Mouse (Mus musculus): Measurements from ENCODE around the gene Pdcd11. TPM values are rescaled to one million over a fixed set of nuclear protein-coding genes. Genes with fewer than 3 reads are reported as not detected.
"Not testable (repeated sequence)": the region's sequence is repeated elsewhere in the genome, so short reads cannot be mapped to it uniquely, and the experiment has no call there.

The Pdcd11 gene
- polyA plus RNA-seq, 1 experiment: 16.6 TPM

- no peak for DNase-seq
- Histone ChIP-seq H3K27me3 (ENCODE audit: control insufficient read depth, insufficient read depth, low read length) (no peaks in the 10 kb centered on the region), H3K27ac (ENCODE audit: insufficient read depth, low read length) (no peak overlapping the region), H3K4me3 (replicated peaks; ENCODE audit: insufficient read depth, low read depth, low read length) (no peak overlapping the region), H3K4me1 (ENCODE audit: control insufficient read depth, insufficient read depth, low read length) (no peaks in the 10 kb centered on the region)
- no peak for TF ChIP-seq POLR2A (IDR thresholded peaks at IDR 0.05; ENCODE audit: borderline replicate concordance, insufficient read depth, low read length)
- no peak for TF ChIP-seq CTCF (IDR thresholded peaks at IDR 0.05; ENCODE audit: borderline replicate concordance, insufficient read depth, low read depth, low read length)
- 94% methylated on average over 15 of the region's 15 CpGs for WGBS
Observed at GRCm38 (mm10) chr19:47130551-47131125, 40.1 kb downstream of the Pdcd11 start.

- 90% methylated on average over 7 of the region's 7 CpGs for WGBS
- Histone ChIP-seq H3K27me3 (ENCODE audit: control insufficient read depth, insufficient read depth, low read length) (no peaks in the 10 kb centered on the region), H3K4me3 (replicated peaks; ENCODE audit: insufficient read depth, low read depth, low read length) (no peak overlapping the region), H3K4me1 (ENCODE audit: control insufficient read depth, insufficient read depth, low read length) (peaks cover 7% of the 10 kb centered on the region; the same call in 1 of the 2 replicates), H3K27ac (ENCODE audit: insufficient read depth, low read length) (no peak overlapping the region)
- no peak for TF ChIP-seq POLR2A (IDR thresholded peaks at IDR 0.05; ENCODE audit: borderline replicate concordance, insufficient read depth, low read length)
- TF ChIP-seq CTCF (IDR thresholded peaks at IDR 0.05; ENCODE audit: borderline replicate concordance, insufficient read depth, low read depth, low read length): no peak
- DNase-seq: no peak
Observed at GRCm38 (mm10) chr19:47133161-47133560, 42.6 kb downstream of the Pdcd11 start.

- H3K27me3 ChIP-seq (ENCODE audit: control insufficient read depth, insufficient read depth, low read length): no peaks in the 10 kb centered on the region
- no peak overlapping the region for H3K4me3 ChIP-seq (replicated peaks; ENCODE audit: insufficient read depth, low read depth, low read length)
- DNase-seq: no peak
- peaks cover 7% of the 10 kb centered on the region; the same call in 1 of the 2 replicates for H3K4me1 ChIP-seq (ENCODE audit: control insufficient read depth, insufficient read depth, low read length)
- no peak overlapping the region for H3K27ac ChIP-seq (ENCODE audit: insufficient read depth, low read length)
- WGBS: 91% methylated on average over 17 of the region's 17 CpGs
- TF ChIP-seq CTCF (IDR thresholded peaks at IDR 0.05; ENCODE audit: borderline replicate concordance, insufficient read depth, low read depth, low read length): no peak
- no peak for TF ChIP-seq POLR2A (IDR thresholded peaks at IDR 0.05; ENCODE audit: borderline replicate concordance, insufficient read depth, low read length)
Observed at GRCm38 (mm10) chr19:47135568-47135967, 45.0 kb downstream of the Pdcd11 start.

- Histone ChIP-seq H3K4me3 (replicated peaks; ENCODE audit: insufficient read depth, low read depth, low read length) (no peak overlapping the region), H3K27me3 (ENCODE audit: control insufficient read depth, insufficient read depth, low read length) (no peaks in the 10 kb centered on the region), H3K4me1 (ENCODE audit: control insufficient read depth, insufficient read depth, low read length) (peaks cover 7% of the 10 kb centered on the region; the same call in 1 of the 2 replicates), H3K27ac (ENCODE audit: insufficient read depth, low read length) (no peak overlapping the region)
- TF ChIP-seq POLR2A (IDR thresholded peaks at IDR 0.05; ENCODE audit: borderline replicate concordance, insufficient read depth, low read length) (no peak), CTCF (IDR thresholded peaks at IDR 0.05; ENCODE audit: borderline replicate concordance, insufficient read depth, low read depth, low read length) (no peak)
- WGBS: 81% methylated on average over 5 of the region's 5 CpGs
- DNase-seq: no peak
Observed at GRCm38 (mm10) chr19:47136170-47136569, 45.6 kb downstream of the Pdcd11 start.

- TF ChIP-seq CTCF (IDR thresholded peaks at IDR 0.05; ENCODE audit: borderline replicate concordance, insufficient read depth, low read depth, low read length): no peak
- no peak for TF ChIP-seq POLR2A (IDR thresholded peaks at IDR 0.05; ENCODE audit: borderline replicate concordance, insufficient read depth, low read length)
- Histone ChIP-seq H3K4me1 (ENCODE audit: control insufficient read depth, insufficient read depth, low read length) (peaks cover 7% of the 10 kb centered on the region; the same call in 1 of the 2 replicates), H3K27me3 (ENCODE audit: control insufficient read depth, insufficient read depth, low read length) (no peaks in the 10 kb centered on the region), H3K4me3 (replicated peaks; ENCODE audit: insufficient read depth, low read depth, low read length) (no peak overlapping the region), H3K27ac (ENCODE audit: insufficient read depth, low read length) (no peak overlapping the region)
- 28% methylated on average over 6 of the region's 6 CpGs for WGBS
- DNase-seq: peak in 1 of 2 experiments; percentile 33
Observed at GRCm38 (mm10) chr19:47137051-47137581, 46.5 kb downstream of the Pdcd11 start.

GRCm38 (mm10) chr19:47137771-47138421 lies 47.3 kb downstream of the Pdcd11 start, which contains the start of gene Calhm2:
TSS of gene Calhm2 (minus strand) at chr19:47138294.
- no peak within 1 kb of the TSS for H3K27ac ChIP-seq (ENCODE audit: insufficient read depth, low read length)
- no peaks in the 10 kb centered on the region for H3K27me3 ChIP-seq (ENCODE audit: control insufficient read depth, insufficient read depth, low read length)
- no peak for DNase-seq
- WGBS: 27% methylated on average over 28 of the region's 28 CpGs
- peaks cover 7% of the 10 kb centered on the region; the same call in 1 of the 2 replicates for H3K4me1 ChIP-seq (ENCODE audit: control insufficient read depth, insufficient read depth, low read length)
- TF ChIP-seq CTCF (IDR thresholded peaks at IDR 0.05; ENCODE audit: borderline replicate concordance, insufficient read depth, low read depth, low read length) (no peak), POLR2A (IDR thresholded peaks at IDR 0.05; ENCODE audit: borderline replicate concordance, insufficient read depth, low read length) (no peak)
- H3K4me3 ChIP-seq (replicated peaks; ENCODE audit: insufficient read depth, low read depth, low read length): peak within 1 kb of the TSS; percentile 6

GRCm38 (mm10) chr19:47139611-47140010 lies 49.0 kb downstream of the Pdcd11 start:
- not testable (repeated sequence) for H3K4me3 ChIP-seq (replicated peaks; ENCODE audit: insufficient read depth, low read depth, low read length); DNase-seq; H3K27me3 ChIP-seq (ENCODE audit: control insufficient read depth, insufficient read depth, low read length); H3K27ac ChIP-seq (ENCODE audit: insufficient read depth, low read length); H3K4me1 ChIP-seq (ENCODE audit: control insufficient read depth, insufficient read depth, low read length)
- WGBS: 49% methylated on average over 7 of the region's 7 CpGs

- H3K4me1 ChIP-seq (ENCODE audit: control insufficient read depth, insufficient read depth, low read length): peaks cover 1% of the 10 kb centered on the region; the same call in 1 of the 2 replicates
- DNase-seq: no peak
- TF ChIP-seq POLR2A (IDR thresholded peaks at IDR 0.05; ENCODE audit: borderline replicate concordance, insufficient read depth, low read length) (no peak), CTCF (IDR thresholded peaks at IDR 0.05; ENCODE audit: borderline replicate concordance, insufficient read depth, low read depth, low read length) (no peak)
- no peak overlapping the region for H3K4me3 ChIP-seq (replicated peaks; ENCODE audit: insufficient read depth, low read depth, low read length)
- 77% methylated on average over 6 of the region's 6 CpGs for WGBS
- H3K27me3 ChIP-seq (ENCODE audit: control insufficient read depth, insufficient read depth, low read length): no peaks in the 10 kb centered on the region
- H3K27ac ChIP-seq (ENCODE audit: insufficient read depth, low read length): no peak overlapping the region
Observed at GRCm38 (mm10) chr19:47142438-47142837, 51.9 kb downstream of the Pdcd11 start.

Data from cerebellum, adult 2 months (tissue).